Mouse (Mus musculus) small intestine, adult 2 months (tissue): ENCODE data around the gene Cacna1h. TPM values are rescaled to one million over a fixed set of nuclear protein-coding genes. Genes with fewer than 3 reads are reported as not detected.

Experiments used
- H3K27ac ChIP-seq: fragments of 200-500 bp; 2 replicates; pipeline ENCODE4 v1.5.1; 2012; ENCODE audit warnings: low read depth, low read length, control low read depth, inconsistent platforms; ENCODE audit not compliant: insufficient read depth
- H3K27me3 ChIP-seq: fragments of 200-500 bp; 2 replicates; pipeline ENCODE4 v1.6.1; 2012; ENCODE audit warnings: mild to moderate bottlenecking, moderate library complexity, low read length, inconsistent platforms; ENCODE audit not compliant: control insufficient read depth, insufficient read depth
- H3K36me3 ChIP-seq: fragments of 200-500 bp; 2 replicates; pipeline ENCODE4 v1.6.1; 2012; ENCODE audit warnings: mild to moderate bottlenecking, low read length, control low read depth, inconsistent platforms; ENCODE audit not compliant: control insufficient read depth, insufficient read depth
- H3K4me1 ChIP-seq: fragments of 200-500 bp; 2 replicates; pipeline ENCODE4 v1.6.1; 2012; ENCODE audit warnings: low read length, inconsistent platforms, mixed read lengths; ENCODE audit not compliant: control insufficient read depth, insufficient read depth, insufficient read length
- H3K4me3 ChIP-seq: fragments of 200-500 bp; 2 replicates; pipeline ENCODE4 v1.5.1; 2012; ENCODE audit warnings: low read depth, mild to moderate bottlenecking, control low read depth, inconsistent platforms, low read length, moderate library complexity
- CTCF ChIP-seq: fragments of 200-500 bp; IDR thresholded peaks from 2 replicates; pipeline ENCODE4 v1.5.1; 2012; ENCODE audit warnings: low read depth, mild to moderate bottlenecking, control low read depth, inconsistent platforms, low read length, moderate library complexity, mixed read lengths; ENCODE audit not compliant: insufficient replicate concordance, insufficient read length; ENCODE audit errors: extremely low read depth
- POLR2A ChIP-seq: fragments of 200-500 bp; IDR thresholded peaks from 2 replicates; pipeline ENCODE4 v1.6.1; 2012; ENCODE audit warnings: low read depth, mild to moderate bottlenecking, control low read depth, inconsistent platforms, low read length, moderate library complexity
- WGBS: fragments of 180-500 bp; shearing (Covaris S2); methylation state at CpG from one replicate; pipeline ENCODE4 v1.1.7; 2018; 5-methylcytosine and 5-hydroxymethylcytosine counted together
- polyA plus RNA-seq: library from polyadenylated mRNA; depleted of rRNA; stranded (reverse); fragments of >200 nt; gene quantifications from 2 replicates; pipeline ENCODE4 v1.2.3, GENCODE M21; 2012

The Cacna1h gene
- polyA plus RNA-seq, 1 experiment: 19.6 TPM

GRCm38 (mm10) chr17:25429886-25430285 lies 3.7 kb downstream of the Cacna1h start:
- no peaks in the 10 kb centered on the region for H3K36me3 ChIP-seq
- no peaks in the 10 kb centered on the region; the same call in 1 of the 2 replicates for H3K4me1 ChIP-seq
- TF ChIP-seq POLR2A (no peak), CTCF (no peak)
- WGBS: 34% methylated on average over 6 of the region's 6 CpGs
- no peak overlapping the region for H3K4me3 ChIP-seq
- no peak overlapping the region for H3K27ac ChIP-seq
- peaks cover 25% of the 10 kb centered on the region for H3K27me3 ChIP-seq

- Histone ChIP-seq H3K27ac (no peak overlapping the region), H3K36me3 (no peaks in the 10 kb centered on the region), H3K27me3 (peaks cover 24% of the 10 kb centered on the region), H3K4me1 (no peaks in the 10 kb centered on the region; the same call in 1 of the 2 replicates), H3K4me3 (no peak overlapping the region)
- 66% methylated on average over 5 of the region's 5 CpGs for WGBS
- TF ChIP-seq CTCF (no peak), POLR2A (no peak)
Measured at GRCm38 (mm10) chr17:25429240-25429639, 4.3 kb downstream of the Cacna1h start.

GRCm38 (mm10) chr17:25427441-25427840 lies 6.1 kb downstream of the Cacna1h start:
- Histone ChIP-seq H3K36me3 (no peaks in the 10 kb centered on the region), H3K4me1 (no peaks in the 10 kb centered on the region), H3K27ac (no peak overlapping the region), H3K4me3 (no peak overlapping the region), H3K27me3 (peaks cover 6% of the 10 kb centered on the region)
- WGBS: 43% methylated on average over 10 of the region's 10 CpGs
- TF ChIP-seq CTCF (no peak), POLR2A (no peak)

GRCm38 (mm10) chr17:25425996-25426395 lies 7.6 kb downstream of the Cacna1h start:
- WGBS: 63% methylated on average over 2 of the region's 2 CpGs
- no peaks in the 10 kb centered on the region for H3K4me1 ChIP-seq

DNA sequence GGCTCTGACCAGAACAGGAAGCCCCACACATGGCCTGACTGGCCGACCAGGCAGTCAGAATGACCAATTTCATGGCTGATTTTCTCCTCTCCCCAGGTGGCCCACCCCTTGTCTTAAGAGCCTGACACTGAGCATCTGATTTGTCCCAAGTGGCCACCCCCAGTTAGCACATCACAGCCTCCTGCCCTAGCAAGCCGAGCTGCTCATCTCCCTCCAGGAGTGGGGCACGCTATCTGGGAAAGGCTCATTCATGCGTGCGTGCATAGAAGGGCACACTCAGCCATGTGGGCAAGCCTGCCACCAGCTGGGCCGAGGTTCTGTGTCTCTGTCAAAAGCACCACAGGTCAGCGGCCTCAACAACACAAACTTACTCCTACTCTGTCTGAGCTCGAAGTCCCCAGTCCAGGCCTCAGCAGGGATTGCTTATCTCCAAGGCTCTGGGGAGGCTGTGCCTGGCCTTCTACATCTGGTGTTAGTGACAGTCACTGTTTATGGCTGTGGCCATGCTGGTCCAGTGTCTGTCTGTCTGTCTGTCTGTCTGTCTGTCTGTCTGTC lies 9.0 kb downstream of the Cacna1h start:
- H3K27me3 ChIP-seq: no peaks in the 10 kb centered on the region
- H3K27ac ChIP-seq: no peak overlapping the region
- TF ChIP-seq POLR2A: no peak
- TF ChIP-seq CTCF: no peak
- 59% methylated on average over 8 of the region's 8 CpGs for WGBS
- H3K36me3 ChIP-seq: no peaks in the 10 kb centered on the region
- no peaks in the 10 kb centered on the region for H3K4me1 ChIP-seq
- no peak overlapping the region for H3K4me3 ChIP-seq

More at GRCm38 (mm10) chr17:25425996-25426395, 7.6 kb downstream of the Cacna1h start:
- Histone ChIP-seq H3K36me3 (no peaks in the 10 kb centered on the region), H3K27me3 (no peaks in the 10 kb centered on the region), H3K27ac (no peak overlapping the region), H3K4me3 (no peak overlapping the region)
- no peak for TF ChIP-seq POLR2A
- TF ChIP-seq CTCF: no peak

GRCm38 (mm10) chr17:25420998-25421397 lies 12.6 kb downstream of the Cacna1h start:
- H3K4me3 ChIP-seq: no peak overlapping the region
- WGBS: 91% methylated on average over 3 of the region's 3 CpGs
- no peak overlapping the region for H3K27ac ChIP-seq
- 0 out of 2 replicates have a peak, but pooled peaks cover 2% of the 10 kb centered on the region for H3K4me1 ChIP-seq
- H3K27me3 ChIP-seq: no peaks in the 10 kb centered on the region
- no peaks in the 10 kb centered on the region for H3K36me3 ChIP-seq
- TF ChIP-seq CTCF (no peak), POLR2A (no peak)

DNA sequence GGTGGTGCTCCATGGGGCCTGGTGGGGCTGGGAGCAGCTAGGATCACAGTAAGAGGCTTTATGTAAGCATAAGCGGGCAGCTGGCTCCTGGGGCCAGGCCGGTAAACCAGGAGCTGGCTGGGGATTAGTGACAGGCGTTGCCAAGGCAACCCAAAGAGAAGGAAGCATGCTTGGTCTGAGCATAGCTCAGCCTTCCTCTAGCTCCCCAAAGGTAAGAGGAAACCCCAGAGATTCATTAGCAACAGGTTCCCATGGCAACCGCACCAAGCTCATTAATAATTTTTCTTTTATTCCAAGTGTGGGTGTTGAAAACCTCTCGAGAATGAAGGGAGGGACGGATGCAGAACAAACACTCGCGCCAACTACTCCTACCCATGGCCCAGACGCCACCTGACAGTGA lies 14.7 kb downstream of the Cacna1h start:
- Histone ChIP-seq H3K36me3 (no peaks in the 10 kb centered on the region), H3K4me1 (0 out of 2 replicates have a peak, but pooled peaks cover 2% of the 10 kb centered on the region), H3K27me3 (no peaks in the 10 kb centered on the region), H3K27ac (no peak overlapping the region), H3K4me3 (no peak overlapping the region)
- WGBS: 23% methylated on average over 9 of the region's 9 CpGs
- no peak for TF ChIP-seq POLR2A
- TF ChIP-seq CTCF: no peak
